Mouse (Mus musculus) megakaryocyte-erythroid progenitor cell, adult 5-6 weeks (primary cell): ENCODE data around the gene Sema4d. TPM values are rescaled to one million over a fixed set of nuclear protein-coding genes. Genes with fewer than 3 reads are reported as not detected.
A peak's percentile ranks its signal among the peaks of the same experiment; 100 is the strongest.

ENCODE experiments used
- ATAC-seq: replicated peaks from 2 replicates; pipeline ENCODE4 v1.8.0; 2016; ENCODE audit warnings: mild to moderate bottlenecking, inconsistent platforms; ENCODE audit not compliant: severe bottlenecking, poor library complexity, low FRiP score, low TSS enrichment
- total RNA-seq, 2 experiments: library from RNA; stranded (forward) in 1 of 2; stranded (reverse) in 1 of 2; fragments of 200-1000, 215-1000 nt in 1 of 2; fragments of >200 nt in 1 of 2; fragmentation: Nextera tagmentation in 1 of 2; gene quantifications; 2 replicates each; pipeline ENCODE4 v1.2.3; 2014 to 2017

The Sema4d gene
- total RNA-seq, 2 experiments from 2014 or later = 18.0 to 38.5 TPM

GRCm38 (mm10) chr13:51737033-51737948, 56.3 kb downstream of the Sema4d start:
- peak; percentile 27 for ATAC-seq

DNA sequence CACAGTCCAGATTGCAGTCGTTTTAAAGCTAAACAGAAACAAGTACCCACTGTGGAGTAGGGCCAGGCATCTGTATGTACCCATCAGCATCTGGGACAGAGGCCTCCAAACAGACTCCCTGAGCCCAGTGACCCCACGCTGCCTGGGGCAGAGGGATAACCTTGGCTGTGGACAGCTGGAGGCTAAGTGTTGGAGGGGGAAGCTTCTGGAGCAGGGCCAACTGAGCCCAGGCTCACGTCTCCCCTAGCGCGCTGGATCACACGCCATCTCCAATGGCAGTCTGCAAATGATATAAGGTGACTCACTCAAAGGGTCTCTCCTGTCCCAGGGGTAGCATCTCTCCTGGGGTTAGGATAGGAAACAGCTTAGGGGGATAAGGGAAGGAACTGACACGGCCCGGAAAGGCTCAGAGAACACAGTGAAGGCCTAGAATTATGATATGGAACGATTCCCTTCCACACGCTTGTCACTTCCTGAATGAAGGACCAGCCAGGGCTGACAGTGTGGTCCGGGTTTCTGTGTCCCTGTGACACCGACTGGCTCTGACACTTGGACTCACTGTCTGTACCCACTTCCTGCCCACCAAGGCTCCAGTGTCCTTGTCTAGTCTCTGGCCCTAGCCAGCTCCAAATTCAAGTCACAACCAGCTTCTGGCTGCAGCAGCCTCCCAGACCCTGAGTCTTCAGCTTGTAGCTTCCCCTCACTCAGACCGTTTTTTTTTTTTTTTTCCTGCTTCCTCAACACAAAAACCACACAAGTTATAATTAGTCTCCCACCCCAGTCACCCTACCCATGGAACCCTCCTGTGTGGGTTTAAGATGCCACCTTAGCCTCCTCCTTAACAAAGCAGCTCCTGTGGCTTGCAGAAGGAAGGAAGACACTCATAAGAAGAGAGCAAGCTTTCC, 57.3 kb downstream of the Sema4d start:
- no peak for ATAC-seq

GRCm38 (mm10) chr13:51734556-51734955, 59.0 kb downstream of the Sema4d start:
- ATAC-seq = no peak

DNA sequence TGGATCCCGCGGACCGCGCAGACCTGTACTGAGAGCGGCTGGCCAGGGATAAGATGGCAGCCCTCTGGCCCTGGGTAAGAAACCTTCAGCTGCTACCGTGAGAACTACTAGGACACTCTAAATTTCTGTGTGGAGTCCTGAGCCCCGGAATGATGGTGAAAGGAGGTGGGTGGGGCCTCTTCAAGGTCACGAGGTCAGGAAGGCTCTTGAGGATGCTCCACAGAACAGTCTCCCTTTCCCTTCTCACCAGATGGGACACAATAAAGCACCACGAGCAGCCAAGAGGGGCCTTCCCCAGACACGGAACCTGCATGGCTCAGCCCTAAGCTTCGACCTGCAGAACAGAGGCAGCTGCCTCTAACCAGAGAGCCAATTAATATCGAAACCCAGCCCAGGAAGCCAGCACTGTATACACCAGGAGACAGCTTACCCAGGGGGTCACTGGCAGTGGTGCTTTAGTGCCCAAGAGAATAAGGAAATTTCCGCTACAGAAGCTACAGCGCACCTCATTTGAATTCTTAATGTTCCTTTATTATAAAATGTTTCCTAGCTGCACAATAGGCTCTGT, 61.4 kb downstream of the Sema4d start:
- ATAC-seq = no peak

GRCm38 (mm10) chr13:51731474-51731873, 62.1 kb downstream of the Sema4d start:
- no peak for ATAC-seq

DNA sequence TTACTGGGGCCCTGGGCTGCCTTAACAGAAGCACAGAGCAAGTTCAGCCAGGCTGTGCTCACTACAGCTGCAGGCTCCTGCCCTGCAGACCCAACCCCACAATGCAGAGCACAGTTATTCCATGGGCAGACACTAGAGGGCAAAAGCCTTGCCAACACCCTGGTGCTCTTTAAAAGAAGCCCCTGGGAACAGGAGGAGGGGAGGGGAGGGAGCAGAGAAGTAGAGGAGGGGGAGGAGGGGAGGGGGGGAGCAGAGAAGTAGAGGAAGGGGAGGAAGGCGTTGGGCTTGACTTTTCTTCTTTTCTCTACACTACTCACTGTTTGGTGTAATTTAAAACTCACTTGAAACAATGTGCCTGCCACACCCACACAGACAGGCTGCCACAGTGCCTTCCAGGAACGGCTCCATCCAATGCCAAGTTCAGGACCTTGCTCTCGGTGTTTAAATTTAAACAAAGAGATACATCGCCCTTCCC, 63.6 kb downstream of the Sema4d start:
- peak; percentile 35 for ATAC-seq

- no peak for ATAC-seq
Measured at GRCm38 (mm10) chr13:51727364-51727763, 66.2 kb downstream of the Sema4d start.

DNA sequence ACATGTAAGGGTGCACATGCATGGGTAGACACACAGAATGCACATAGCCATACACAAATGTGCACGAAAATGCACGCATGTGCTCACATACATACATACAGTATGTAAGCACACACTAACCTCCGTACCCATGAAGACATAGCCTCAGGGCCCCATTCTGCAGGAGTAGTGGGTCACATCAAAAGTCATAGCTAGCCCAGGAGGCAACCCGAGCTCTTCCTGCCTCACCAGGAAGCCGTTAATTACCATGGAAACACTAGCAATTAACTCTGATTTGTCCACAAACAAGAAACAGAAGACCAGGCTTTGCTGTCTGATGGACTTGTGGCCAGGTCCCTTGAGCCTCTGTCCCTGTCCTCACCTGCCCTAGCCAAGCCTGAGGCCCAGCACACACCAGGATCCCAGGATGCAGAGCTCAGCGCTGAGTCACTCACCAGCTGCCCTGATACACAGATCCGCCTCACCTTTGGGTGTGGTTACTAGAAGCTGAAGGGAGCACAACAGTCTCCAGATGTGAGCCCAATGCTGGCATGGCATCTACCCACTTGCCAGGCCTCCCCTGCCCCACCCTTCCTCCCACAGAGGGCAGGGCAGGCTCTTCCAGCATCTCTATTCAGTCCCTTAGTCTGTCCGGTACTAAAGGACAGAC, 67.5 kb downstream of the Sema4d start:
- ATAC-seq = peak; percentile 77

DNA sequence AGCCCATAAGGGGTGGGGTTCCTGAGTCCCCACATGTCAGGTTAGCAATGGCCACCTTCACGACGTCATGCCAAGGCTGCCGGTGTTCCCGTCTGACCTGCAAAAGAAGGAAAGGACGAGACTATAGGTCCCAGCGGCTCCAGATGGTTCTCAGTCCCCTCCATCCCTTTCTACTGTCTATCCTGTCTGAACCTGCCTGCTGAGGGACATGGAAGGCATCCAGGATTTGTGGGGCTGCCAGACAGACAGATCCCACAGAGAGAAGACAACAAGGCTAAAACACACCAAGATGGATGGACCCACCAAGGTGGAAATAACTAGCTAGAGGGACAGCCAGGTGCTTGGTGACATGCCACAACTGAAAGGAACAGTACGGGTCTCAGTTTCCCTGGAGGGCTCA, 68.1 kb downstream of the Sema4d start:
- ATAC-seq = no peak

GRCm38 (mm10) chr13:51724566-51724965, 69.0 kb downstream of the Sema4d start:
- ATAC-seq = no peak

GRCm38 (mm10) chr13:51723114-51723513, 70.4 kb downstream of the Sema4d start:
- ATAC-seq = no peak

DNA sequence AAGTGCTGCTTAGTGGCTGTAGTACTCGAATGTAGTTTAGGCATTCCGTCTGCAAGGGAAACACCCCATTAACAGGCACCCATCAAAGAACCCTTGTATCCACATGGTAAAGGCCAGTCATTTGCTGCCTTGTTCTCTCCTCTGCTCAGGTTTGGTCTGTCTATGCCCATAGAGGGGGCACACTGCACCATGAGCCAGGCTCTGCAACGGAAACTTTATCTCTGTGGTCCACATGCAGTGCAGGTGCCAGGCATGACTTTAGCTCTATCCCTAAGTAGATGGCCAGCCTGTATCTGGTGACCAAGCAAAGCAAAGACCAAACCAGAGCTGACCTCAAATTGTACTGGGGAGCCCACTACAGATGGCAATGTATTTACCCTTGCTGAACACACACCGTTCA, 73.0 kb downstream of the Sema4d start:
- peak; percentile 56 for ATAC-seq

DNA sequence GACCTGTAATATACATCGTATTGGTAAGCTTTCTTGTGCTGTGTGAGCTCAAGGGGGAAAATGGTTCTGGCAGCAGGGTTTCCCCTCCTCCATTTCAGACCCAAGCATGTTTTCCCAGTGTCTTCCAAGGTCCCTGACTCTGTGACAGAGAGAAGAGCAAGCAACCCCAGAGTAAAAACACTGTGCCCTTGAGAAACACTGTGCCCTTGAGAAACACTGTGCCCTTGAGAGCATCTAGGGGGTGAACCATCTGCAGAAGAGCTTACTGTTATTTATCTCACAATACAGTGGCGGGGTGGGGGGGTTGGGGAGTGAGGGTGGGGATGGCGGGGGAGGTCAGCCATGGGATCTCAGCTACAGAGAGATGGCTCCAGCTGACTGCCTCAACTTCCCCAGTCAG, 74.3 kb downstream of the Sema4d start:
- ATAC-seq = no peak

- ATAC-seq = 0 out of 2 replicates have a peak, but pooled peaks have one; percentile 43
Measured at GRCm38 (mm10) chr13:51716350-51717263, 76.9 kb downstream of the Sema4d start.

GRCm38 (mm10) chr13:51712022-51712421, 81.5 kb downstream of the Sema4d start:
- no peak for ATAC-seq

DNA sequence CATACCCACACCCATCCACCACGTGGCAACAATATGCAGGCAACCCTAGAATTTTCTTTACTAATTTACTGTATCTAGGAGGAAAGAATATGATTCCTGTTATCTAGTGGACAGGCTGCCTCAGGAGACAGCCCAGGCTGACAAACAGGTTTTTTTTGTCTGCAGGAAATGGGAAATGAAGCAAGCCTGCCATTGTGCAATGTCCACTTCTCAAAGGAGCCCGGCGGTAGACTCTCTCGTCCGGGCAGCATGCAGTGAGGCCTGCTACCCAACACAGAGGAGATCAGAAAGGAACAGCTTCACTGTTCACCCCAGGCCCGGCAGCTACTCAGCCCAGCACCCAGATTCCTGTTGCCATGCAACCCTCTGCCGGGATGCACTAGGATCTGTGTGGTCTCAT, 82.8 kb downstream of the Sema4d start:
- ATAC-seq = no peak

GRCm38 (mm10) chr13:51705882-51706854, 87.4 kb downstream of the Sema4d start:
- peak; percentile 74 for ATAC-seq
